Mouse (Mus musculus) MEL (cell line): ENCODE measurements at regions not wholly inside any gene's neighbourhood (a gene's known extent, or its start where the extent isn't known, plus 50 kb on each side); places are given as distances from the start of the nearest gene placed in this dataset.

ENCODE experiments used
- DNase-seq: peaks from one replicate; pipeline ENCODE4 v3.0.0; 2011; ENCODE audit warnings: low read depth, low spot score
- H3K27ac ChIP-seq: 2 replicates; pipeline ENCODE4 v1.5.1; 2012; ENCODE audit warnings: low read depth, mild to moderate bottlenecking, control low read depth, low read length, moderate library complexity; ENCODE audit not compliant: control insufficient read depth
- H3K27me3 ChIP-seq, 2 experiments: fragments of 150-350 bp in 1 of 2; sonication (generic) in 1 of 2; 2 replicates each; pipeline ENCODE4 v1.6.1; 2012; ENCODE audit warnings: low read length in 2 of 2, mild to moderate bottlenecking in 2 of 2, improper control_type of control experiment in 1 of 2, moderate library complexity in 1 of 2; ENCODE audit not compliant: insufficient read depth in 2 of 2, control insufficient read depth in 1 of 2
- H3K36me3 ChIP-seq, 2 experiments: 2 replicates each; pipeline ENCODE4 v1.6.1; 2012 to 2014; ENCODE audit warnings: low read length in 2 of 2, improper control_type of control experiment in 1 of 2, inconsistent platforms in 1 of 2, mild to moderate bottlenecking in 1 of 2; ENCODE audit not compliant: insufficient read depth in 2 of 2, control insufficient read depth in 1 of 2
- H3K4me1 ChIP-seq, 2 experiments: fragments of 150-350 bp in 1 of 2; sonication (generic) in 1 of 2; 2 replicates each; pipeline ENCODE4 v1.6.1; 2012; ENCODE audit warnings: low read length in 2 of 2, improper control_type of control experiment in 1 of 2, mild to moderate bottlenecking in 1 of 2; ENCODE audit not compliant: insufficient read depth in 2 of 2, control insufficient read depth in 1 of 2
- H3K4me3 ChIP-seq, 2 experiments: fragments of 150-350 bp in 1 of 2; sonication (generic) in 1 of 2; 2 replicates each; pipeline ENCODE4 v1.5.1; 2012; ENCODE audit warnings: low read depth in 2 of 2, low read length in 2 of 2, mild to moderate bottlenecking in 2 of 2, moderate library complexity in 2 of 2, control low read depth in 1 of 2, improper control_type of control experiment in 1 of 2; ENCODE audit not compliant: control insufficient read depth in 1 of 2, insufficient read depth in 1 of 2
- H3K79me2 ChIP-seq: 2 replicates; pipeline ENCODE4 v1.6.1; 2012; ENCODE audit warnings: mild to moderate bottlenecking, low read length, moderate library complexity; ENCODE audit not compliant: control insufficient read depth, poor library complexity, insufficient read depth
- H3K9ac ChIP-seq: 2 replicates; pipeline ENCODE4 v1.6.1; 2012; ENCODE audit warnings: low read depth, mild to moderate bottlenecking, control low read depth, low read length, moderate library complexity; ENCODE audit not compliant: control insufficient read depth, poor library complexity, severe bottlenecking
- H3K9me3 ChIP-seq: fragments of 150-350 bp; sonication (generic); replicated peaks from 2 replicates; pipeline ENCODE4 v1.6.1; 2012; ENCODE audit warnings: mild to moderate bottlenecking, low read length, improper control_type of control experiment, moderate library complexity; ENCODE audit not compliant: insufficient read depth
- CHD1 ChIP-seq: IDR thresholded peaks from 2 replicates; pipeline ENCODE4 v1.6.1; 2012; ENCODE audit warnings: low read depth, mild to moderate bottlenecking, inconsistent platforms, low read length, improper control_type of control experiment
- CHD2 ChIP-seq: IDR thresholded peaks from 2 replicates; pipeline ENCODE4 v1.6.1; 2011; ENCODE audit warnings: low read length, improper control_type of control experiment
- CTCF ChIP-seq, 3 experiments: IDR thresholded peaks in 2 of 3; conservative IDR thresholded peaks in 1 of 3; 2 replicates each; pipeline ENCODE4 v1.5.1; 2011 to 2012; ENCODE audit warnings: low read length in 3 of 3, low read depth in 2 of 3, mild to moderate bottlenecking in 2 of 3, improper control_type of control experiment in 1 of 3, inconsistent platforms in 1 of 3, mixed read lengths in 1 of 3, moderate library complexity in 1 of 3; ENCODE audit not compliant: control insufficient read depth in 1 of 3, insufficient read depth in 1 of 3, poor library complexity in 1 of 3, severe bottlenecking in 1 of 3
- ELF1 ChIP-seq: IDR thresholded peaks from 2 replicates; pipeline ENCODE4 v1.6.1; 2014; ENCODE audit warnings: low read depth, mild to moderate bottlenecking, inconsistent platforms, low read length, improper control_type of control experiment, moderate library complexity
- EP300 ChIP-seq, 2 experiments: IDR thresholded peaks; 2 replicates each; pipeline ENCODE4 v1.6.1; 2011; ENCODE audit warnings: improper control_type of control experiment in 2 of 2, low read length in 2 of 2, low read depth in 1 of 2, mild to moderate bottlenecking in 1 of 2
- ETS1 ChIP-seq: IDR thresholded peaks from 2 replicates; pipeline ENCODE4 v1.6.1; 2012; ENCODE audit warnings: low read depth, mild to moderate bottlenecking, inconsistent platforms, low read length, improper control_type of control experiment, moderate library complexity
- GATA1 ChIP-seq: IDR thresholded peaks from 2 replicates; pipeline ENCODE4 v1.6.1; 2011; ENCODE audit warnings: low read depth, low read length, improper control_type of control experiment
- HCFC1 ChIP-seq: IDR thresholded peaks from 2 replicates; pipeline ENCODE4 v1.6.1; 2012; ENCODE audit warnings: low read depth, mild to moderate bottlenecking, inconsistent platforms, low read length, improper control_type of control experiment, moderate library complexity
- MAFK ChIP-seq: IDR thresholded peaks from 2 replicates; pipeline ENCODE4 v1.6.1; 2011; ENCODE audit warnings: low read depth, mild to moderate bottlenecking, low read length, improper control_type of control experiment, borderline replicate concordance
- MAZ ChIP-seq: IDR thresholded peaks from 2 replicates; pipeline ENCODE4 v1.6.1; 2012; ENCODE audit warnings: low read depth, mild to moderate bottlenecking, inconsistent platforms, low read length, improper control_type of control experiment
- MEF2A ChIP-seq: IDR thresholded peaks from 2 replicates; pipeline ENCODE4 v1.6.1; 2014; ENCODE audit warnings: low read depth, mild to moderate bottlenecking, inconsistent platforms, low read length, improper control_type of control experiment; ENCODE audit not compliant: poor library complexity, insufficient replicate concordance, severe bottlenecking; ENCODE audit errors: extremely low read depth
- MXI1 ChIP-seq: IDR thresholded peaks from 2 replicates; pipeline ENCODE4 v1.6.1; 2011; ENCODE audit warnings: mild to moderate bottlenecking, low read depth, low read length, improper control_type of control experiment
- MYC ChIP-seq: IDR thresholded peaks from 2 replicates; pipeline ENCODE4 v1.6.1; 2011; ENCODE audit warnings: low read depth, mild to moderate bottlenecking, low read length, improper control_type of control experiment, moderate library complexity
- NELFE ChIP-seq: IDR thresholded peaks from 2 replicates; pipeline ENCODE4 v1.6.1; 2011; ENCODE audit warnings: low read depth, low read length, improper control_type of control experiment
- POLR2A ChIP-seq, 2 experiments: IDR thresholded peaks; 2 replicates each; pipeline ENCODE4 v1.6.1; 2011 to 2012; ENCODE audit warnings: low read length in 2 of 2, mild to moderate bottlenecking in 2 of 2, control low read depth in 1 of 2, improper control_type of control experiment in 1 of 2, low read depth in 1 of 2, moderate library complexity in 1 of 2; ENCODE audit not compliant: control insufficient read depth in 1 of 2, insufficient read depth in 1 of 2, poor library complexity in 1 of 2
- POLR2AphosphoS2 ChIP-seq: IDR thresholded peaks from 2 replicates; pipeline ENCODE4 v1.6.1; 2011; ENCODE audit warnings: low read length, improper control_type of control experiment
- RAD21 ChIP-seq: IDR thresholded peaks from 2 replicates; pipeline ENCODE4 v1.6.1; 2011; ENCODE audit warnings: mild to moderate bottlenecking, low read depth, low read length, improper control_type of control experiment
- SIN3A ChIP-seq: IDR thresholded peaks from 2 replicates; pipeline ENCODE4 v1.6.1; 2012; ENCODE audit warnings: low read length, improper control_type of control experiment, inconsistent platforms
- SMC3 ChIP-seq: IDR thresholded peaks from 2 replicates; pipeline ENCODE4 v1.6.1; 2011; ENCODE audit warnings: low read depth, low read length, improper control_type of control experiment
- TBP ChIP-seq: IDR thresholded peaks from 2 replicates; pipeline ENCODE4 v1.8.0; 2011; ENCODE audit warnings: low read depth, low read length, improper control_type of control experiment
- TCF12 ChIP-seq: IDR thresholded peaks from 2 replicates; pipeline ENCODE4 v1.6.1; 2014; ENCODE audit warnings: low read depth, mild to moderate bottlenecking, inconsistent platforms, low read length, improper control_type of control experiment, moderate library complexity
- UBTF ChIP-seq: IDR thresholded peaks from 2 replicates; pipeline ENCODE4 v1.6.1; 2012; ENCODE audit warnings: low read depth, mild to moderate bottlenecking, inconsistent platforms, low read length, improper control_type of control experiment, moderate library complexity, borderline replicate concordance; ENCODE audit not compliant: insufficient read depth
- ZC3H11A ChIP-seq: IDR thresholded peaks from 2 replicates; pipeline ENCODE4 v1.6.1; 2012; ENCODE audit warnings: low read depth, mild to moderate bottlenecking, inconsistent platforms, low read length, improper control_type of control experiment
- ZMIZ1 ChIP-seq: IDR thresholded peaks from 2 replicates; pipeline ENCODE4 v1.6.1; 2012; ENCODE audit warnings: low read depth, mild to moderate bottlenecking, inconsistent platforms, low read length, improper control_type of control experiment, moderate library complexity
- ZNF384 ChIP-seq: IDR thresholded peaks from 2 replicates; pipeline ENCODE4 v1.6.1; 2012; ENCODE audit warnings: low read depth, mild to moderate bottlenecking, inconsistent platforms, low read length, improper control_type of control experiment

GRCm38 (mm10) chr12:54527577-54527976 lies 128.8 kb downstream of the Sptssa start:
- Histone ChIP-seq H3K9me3 (no peaks in the 10 kb centered on the region), H3K4me1 (no peaks in the 10 kb centered on the region), H3K9ac (no peak overlapping the region), H3K79me2 (no peaks in the 10 kb centered on the region), H3K27me3 (no peaks in the 10 kb centered on the region; a peak in 1 of 4 replicates), H3K36me3 (no peaks in the 10 kb centered on the region), H3K27ac (no peak overlapping the region), H3K4me3 (no peak overlapping the region)
- no peak for DNase-seq
- TF ChIP-seq HCFC1 (no peak), ELF1 (no peak), CHD1 (no peak), CTCF (IDR thresholded peaks at IDR 0.05 in 2 of 3, conservative IDR thresholded peaks at IDR 0.05 in 1 of 3; ENCODE audit: control insufficient read depth in 1 of 3, insufficient read depth in 1 of 3, low read depth in 2 of 3, low read length in 3 of 3, poor library complexity in 1 of 3, severe bottlenecking in 1 of 3) (no peak), MAZ (no peak), UBTF (no peak), EP300 (IDR thresholded peaks at IDR 0.05; ENCODE audit: low read depth in 1 of 2, low read length in 2 of 2) (no peak), NELFE (no peak), MXI1 (no peak), ZMIZ1 (no peak), POLR2A (IDR thresholded peaks at IDR 0.05; ENCODE audit: control insufficient read depth in 1 of 2, insufficient read depth in 1 of 2, low read depth in 1 of 2, low read length in 2 of 2, poor library complexity in 1 of 2) (no peak), TCF12 (no peak)

- Histone ChIP-seq H3K4me3 (no peak overlapping the region), H3K27ac (no peak overlapping the region), H3K9me3 (no peaks in the 10 kb centered on the region), H3K9ac (no peak overlapping the region), H3K79me2 (no peaks in the 10 kb centered on the region), H3K4me1 (no peaks in the 10 kb centered on the region), H3K27me3 (peaks cover 0 to 2% of the 10 kb centered on the region in 2 experiments; a peak in 2 of 4 replicates), H3K36me3 (no peaks in the 10 kb centered on the region)
- no peak for DNase-seq
- TF ChIP-seq POLR2AphosphoS2 = no peak
- TF ChIP-seq HCFC1 = no peak
- TF ChIP-seq MEF2A = no peak
- no peak for TF ChIP-seq ZNF384
- TF ChIP-seq CHD2 = no peak
- no peak for TF ChIP-seq MYC
- TF ChIP-seq SIN3A = no peak
- no peak for TF ChIP-seq TBP
- TF ChIP-seq SMC3 = no peak
- TF ChIP-seq GATA1 = no peak
- no peak for TF ChIP-seq POLR2A (IDR thresholded peaks at IDR 0.05; ENCODE audit: control insufficient read depth in 1 of 2, insufficient read depth in 1 of 2, low read depth in 1 of 2, low read length in 2 of 2, poor library complexity in 1 of 2)
- no peak for TF ChIP-seq CHD1
- TF ChIP-seq RAD21 = no peak
- TF ChIP-seq MAFK = no peak
- TF ChIP-seq ZC3H11A = no peak
- no peak for TF ChIP-seq MAZ
- no peak for TF ChIP-seq ETS1
These were observed 136.0 kb downstream of the Sptssa start for GRCm38 (mm10) chr12:54520406-54520805.
